Mouse (Mus musculus): ENCODE data around the gene Eml6. TPM values are rescaled to one million over a fixed set of nuclear protein-coding genes. Genes with fewer than 3 reads are reported as not detected.
A peak's percentile ranks its signal among the peaks of the same experiment; 100 is the strongest.

The Eml6 gene
- 0.38 and 0.52 TPM in 2 replicates for polyA plus RNA-seq (2015; fragmentation: Nextera tagmentation; extraction: Ambion mirVana)

GRCm38 (mm10) chr11:30025835-30026472 lies at the start of gene Eml6:
Eml6 (minus strand) TSS chr11:30026033.
- H3K27me3 ChIP-seq (replicated peaks), result peaks cover 35% of the 10 kb centered on the region
- peak within 1 kb of the TSS; percentile 66 for H3K27ac ChIP-seq (replicated peaks)
- H3K4me2 ChIP-seq, result peak within 1 kb of the TSS; percentile 100
- H3K9ac ChIP-seq, result peak within 1 kb of the TSS; percentile 82
- H3K4me1 ChIP-seq, result peaks cover 14% of the 10 kb centered on the region
- no peaks in the 10 kb centered on the region for H3K9me3 ChIP-seq
- peak within 1 kb of the TSS; percentile 64 for H3K4me3 ChIP-seq
- under 1% methylated on average over 39 of the region's 39 CpGs for WGBS
- H3K36me3 ChIP-seq, result no peaks in the 10 kb centered on the region
- ATAC-seq (ENCODE audit: extremely low read depth, insufficient number of reproducible peaks, low FRiP score, low TSS enrichment), result peak; percentile 96

GRCm38 (mm10) chr11:30057299-30057698 lies 31.5 kb upstream of the Eml6 start:
- H3K27me3 ChIP-seq (replicated peaks), result no peaks in the 10 kb centered on the region
- 0 out of 2 replicates have a peak overlapping the region, but pooled peaks have one; percentile 43 for H3K4me2 ChIP-seq
- H3K36me3 ChIP-seq, result no peaks in the 10 kb centered on the region
- ATAC-seq (ENCODE audit: extremely low read depth, insufficient number of reproducible peaks, low FRiP score, low TSS enrichment), result no peak
- 38% methylated on average over 8 of the region's 8 CpGs for WGBS
- no peaks in the 10 kb centered on the region for H3K9me3 ChIP-seq
- no peak overlapping the region for H3K27ac ChIP-seq (replicated peaks)
- H3K9ac ChIP-seq, result no peak overlapping the region
- no peak overlapping the region for H3K4me3 ChIP-seq
- H3K4me1 ChIP-seq, result no peaks in the 10 kb centered on the region

- no peaks in the 10 kb centered on the region for H3K36me3 ChIP-seq
- peaks cover 14% of the 10 kb centered on the region for H3K4me1 ChIP-seq
- no peaks in the 10 kb centered on the region for H3K9me3 ChIP-seq
- H3K9ac ChIP-seq, result peak overlapping the region; percentile 77
- H3K4me2 ChIP-seq, result peak overlapping the region; percentile 100
- H3K27ac ChIP-seq (replicated peaks), result no peak overlapping the region
- no peak for ATAC-seq (ENCODE audit: extremely low read depth, insufficient number of reproducible peaks, low FRiP score, low TSS enrichment)
- H3K4me3 ChIP-seq, result peak overlapping the region; percentile 64
- 9% methylated on average over 4 of the region's 4 CpGs for WGBS
- peaks cover 35% of the 10 kb centered on the region for H3K27me3 ChIP-seq (replicated peaks)
Measured at GRCm38 (mm10) chr11:30025144-30025543, 689 bp downstream of the Eml6 start.

- Histone ChIP-seq H3K36me3 (no peaks in the 10 kb centered on the region), H3K4me2 (peak overlapping the region; percentile 100), H3K27me3 (replicated peaks) (peaks cover 35% of the 10 kb centered on the region), H3K9me3 (no peaks in the 10 kb centered on the region), H3K4me3 (peak overlapping the region; percentile 64), H3K4me1 (peaks cover 14% of the 10 kb centered on the region), H3K9ac (peak overlapping the region; percentile 77), H3K27ac (replicated peaks) (no peak overlapping the region)
- ATAC-seq (ENCODE audit: extremely low read depth, insufficient number of reproducible peaks, low FRiP score, low TSS enrichment), result no peak
- WGBS, result under 1% methylated on average over 57 of the region's 57 CpGs
Measured at GRCm38 (mm10) chr11:30024261-30025071, 1.4 kb downstream of the Eml6 start.

GRCm38 (mm10) chr11:29986257-29986656 lies 39.6 kb downstream of the Eml6 start:
- Histone ChIP-seq H3K9me3 (no peaks in the 10 kb centered on the region), H3K27me3 (replicated peaks) (no peaks in the 10 kb centered on the region), H3K27ac (replicated peaks) (no peak overlapping the region), H3K4me2 (no peak overlapping the region), H3K9ac (no peak overlapping the region), H3K36me3 (no peaks in the 10 kb centered on the region), H3K4me1 (no peaks in the 10 kb centered on the region), H3K4me3 (no peak overlapping the region)
- ATAC-seq (ENCODE audit: extremely low read depth, insufficient number of reproducible peaks, low FRiP score, low TSS enrichment), result no peak
- WGBS, result 41% methylated on average over 2 of the region's 2 CpGs

GRCm38 (mm10) chr11:29968874-29969273 lies 57.0 kb downstream of the Eml6 start:
- Histone ChIP-seq H3K27me3 (replicated peaks) (no peaks in the 10 kb centered on the region), H3K4me2 (no peak overlapping the region), H3K27ac (replicated peaks) (no peak overlapping the region), H3K4me1 (no peaks in the 10 kb centered on the region), H3K4me3 (no peak overlapping the region), H3K36me3 (no peaks in the 10 kb centered on the region), H3K9me3 (no peaks in the 10 kb centered on the region), H3K9ac (no peak overlapping the region)
- 62% methylated on average over 1 of the region's 1 CpGs for WGBS
- no peak for ATAC-seq (ENCODE audit: extremely low read depth, insufficient number of reproducible peaks, low FRiP score, low TSS enrichment)

- no peaks in the 10 kb centered on the region for H3K9me3 ChIP-seq
- no peaks in the 10 kb centered on the region for H3K27me3 ChIP-seq (replicated peaks)
- H3K4me3 ChIP-seq, result no peak overlapping the region
- H3K9ac ChIP-seq, result no peak overlapping the region
- 82% methylated on average over 5 of the region's 5 CpGs for WGBS
- no peak overlapping the region for H3K4me2 ChIP-seq
- no peaks in the 10 kb centered on the region for H3K4me1 ChIP-seq
- H3K36me3 ChIP-seq, result no peaks in the 10 kb centered on the region
- H3K27ac ChIP-seq (replicated peaks), result no peak overlapping the region
- ATAC-seq (ENCODE audit: extremely low read depth, insufficient number of reproducible peaks, low FRiP score, low TSS enrichment), result no peak
Measured at GRCm38 (mm10) chr11:29959366-29959765, 66.5 kb downstream of the Eml6 start.

- no peak overlapping the region for H3K4me2 ChIP-seq
- no peaks in the 10 kb centered on the region for H3K4me1 ChIP-seq
- H3K27ac ChIP-seq (replicated peaks), result no peak overlapping the region
- 0 out of 2 replicates have a peak, but pooled peaks cover 6% of the 10 kb centered on the region for H3K9me3 ChIP-seq
- H3K36me3 ChIP-seq, result no peaks in the 10 kb centered on the region
- 76% methylated on average over 3 of the region's 3 CpGs for WGBS
- H3K9ac ChIP-seq, result no peak overlapping the region
- no peaks in the 10 kb centered on the region for H3K27me3 ChIP-seq (replicated peaks)
- no peak overlapping the region for H3K4me3 ChIP-seq
- no peak for ATAC-seq (ENCODE audit: extremely low read depth, insufficient number of reproducible peaks, low FRiP score, low TSS enrichment)
Measured at GRCm38 (mm10) chr11:29944661-29945060, 81.2 kb downstream of the Eml6 start.

GRCm38 (mm10) chr11:29924332-29924731 lies 101.5 kb downstream of the Eml6 start:
- ATAC-seq (ENCODE audit: extremely low read depth, insufficient number of reproducible peaks, low FRiP score, low TSS enrichment), result no peak
- Histone ChIP-seq H3K4me2 (no peak overlapping the region), H3K27ac (replicated peaks) (no peak overlapping the region), H3K4me3 (no peak overlapping the region), H3K36me3 (no peaks in the 10 kb centered on the region), H3K9me3 (no peaks in the 10 kb centered on the region), H3K9ac (no peak overlapping the region), H3K27me3 (replicated peaks) (no peaks in the 10 kb centered on the region), H3K4me1 (no peaks in the 10 kb centered on the region)
- 76% methylated on average over 2 of the region's 2 CpGs for WGBS

- H3K9ac ChIP-seq, result no peak overlapping the region
- no peaks in the 10 kb centered on the region for H3K4me1 ChIP-seq
- H3K27ac ChIP-seq (replicated peaks), result no peak overlapping the region
- no peaks in the 10 kb centered on the region for H3K36me3 ChIP-seq
- no peak for ATAC-seq (ENCODE audit: extremely low read depth, insufficient number of reproducible peaks, low FRiP score, low TSS enrichment)
- no peaks in the 10 kb centered on the region for H3K9me3 ChIP-seq
- no peak overlapping the region for H3K4me3 ChIP-seq
- WGBS, result 88% methylated on average over 1 of the region's 1 CpGs
- H3K27me3 ChIP-seq (replicated peaks), result no peaks in the 10 kb centered on the region
- no peak overlapping the region for H3K4me2 ChIP-seq
Measured at GRCm38 (mm10) chr11:29923851-29924250, 102.0 kb downstream of the Eml6 start.

- H3K27me3 ChIP-seq (replicated peaks), result no peaks in the 10 kb centered on the region
- no peak overlapping the region for H3K4me2 ChIP-seq
- H3K27ac ChIP-seq (replicated peaks), result no peak overlapping the region
- H3K36me3 ChIP-seq, result no peaks in the 10 kb centered on the region
- peaks cover 3% of the 10 kb centered on the region; the same call in 1 of the 2 replicates for H3K4me1 ChIP-seq
- H3K9ac ChIP-seq, result no peak overlapping the region
- no peaks in the 10 kb centered on the region for H3K9me3 ChIP-seq
- ATAC-seq (ENCODE audit: extremely low read depth, insufficient number of reproducible peaks, low FRiP score, low TSS enrichment), result no peak
- WGBS, result 86% methylated on average over 4 of the region's 4 CpGs
- no peak overlapping the region for H3K4me3 ChIP-seq
Measured at GRCm38 (mm10) chr11:29913180-29913579, 112.7 kb downstream of the Eml6 start.

Data from heart, embryonic 13.5 days (tissue).